Mouse (Mus musculus) ES-Bruce4 (cell line): Measurements from ENCODE around the gene Zfp1. TPM values are rescaled to one million over a fixed set of nuclear protein-coding genes. Genes with fewer than 3 reads are reported as not detected.

ENCODE experiments used
- H3K27ac ChIP-seq: 2 replicates; pipeline ENCODE4 v1.5.1; 2012; ENCODE audit warnings: low read length, inconsistent platforms; ENCODE audit not compliant: insufficient read depth
- H3K27me3 ChIP-seq: 2 replicates; pipeline ENCODE4 v1.6.1; 2012; ENCODE audit warnings: mild to moderate bottlenecking, low read length, inconsistent platforms; ENCODE audit not compliant: control insufficient read depth, poor library complexity, insufficient read depth, severe bottlenecking
- H3K36me3 ChIP-seq: 2 replicates; pipeline ENCODE4 v1.6.1; 2012; ENCODE audit warnings: inconsistent platforms, mild to moderate bottlenecking, low read length, moderate library complexity; ENCODE audit not compliant: control insufficient read depth, poor library complexity, insufficient read depth, severe bottlenecking
- H3K4me1 ChIP-seq: one replicate; pipeline ENCODE4 v1.8.1; 2011; ENCODE audit warnings: low read length; ENCODE audit not compliant: control insufficient read depth, insufficient read depth
- H3K4me3 ChIP-seq: 2 replicates; pipeline ENCODE4 v1.5.1; 2011; ENCODE audit warnings: low read depth, mild to moderate bottlenecking, low read length
- H3K9ac ChIP-seq: 2 replicates; pipeline ENCODE4 v1.6.1; 2012; ENCODE audit warnings: low read depth, mild to moderate bottlenecking, inconsistent platforms; ENCODE audit not compliant: poor library complexity, severe bottlenecking
- H3K9me3 ChIP-seq: replicated peaks from 2 replicates; pipeline ENCODE4 v1.6.1; 2012; ENCODE audit warnings: mild to moderate bottlenecking, low read length, inconsistent platforms; ENCODE audit not compliant: control insufficient read depth, poor library complexity, insufficient read depth, severe bottlenecking
- CTCF ChIP-seq: IDR thresholded peaks from one replicate; pipeline ENCODE4 v1.8.1; 2011; ENCODE audit warnings: low read depth, low read length
- EP300 ChIP-seq: IDR thresholded peaks from 2 replicates; pipeline ENCODE4 v1.6.1; 2011; ENCODE audit warnings: low read depth, low read length; ENCODE audit not compliant: insufficient read depth
- POLR2A ChIP-seq: IDR thresholded peaks from one replicate; pipeline ENCODE4 v1.8.1; 2011; ENCODE audit warnings: low read length; ENCODE audit not compliant: insufficient read depth
- polyA plus RNA-seq: library from polyadenylated mRNA; stranded (reverse); fragments of >200 nt; gene quantifications from 2 replicates; pipeline ENCODE4 v1.2.4, GENCODE M21; 2011; ENCODE audit warnings: low read depth; ENCODE audit not compliant: missing spikeins, insufficient read depth, insufficient read length

Zfp1 gene
- polyA plus RNA-seq, 1 experiment: 22.3 TPM

- Histone ChIP-seq H3K9ac (no peak overlapping the region), H3K4me1 (no peaks in the 10 kb centered on the region), H3K4me3 (no peak overlapping the region), H3K27ac (no peak overlapping the region), H3K27me3 (no peaks in the 10 kb centered on the region), H3K36me3 (peaks cover 37% of the 10 kb centered on the region), H3K9me3 (no peaks in the 10 kb centered on the region)
- TF ChIP-seq CTCF (no peak), EP300 (no peak), POLR2A (no peak)
Measured at GRCm38 (mm10) chr8:111666751-111667150, 23.6 kb downstream of the Zfp1 start.

- H3K27me3 ChIP-seq: no peaks in the 10 kb centered on the region
- H3K9me3 ChIP-seq: no peaks in the 10 kb centered on the region
- H3K9ac ChIP-seq: no peak overlapping the region
- H3K36me3 ChIP-seq: 0 out of 2 replicates have a peak, but pooled peaks cover 4% of the 10 kb centered on the region
- TF ChIP-seq POLR2A (no peak), CTCF (peak; percentile 85), EP300 (no peak)
- no peak overlapping the region for H3K27ac ChIP-seq
- no peaks in the 10 kb centered on the region for H3K4me1 ChIP-seq
- H3K4me3 ChIP-seq: no peak overlapping the region
Measured at GRCm38 (mm10) chr8:111676237-111676636, 33.0 kb downstream of the Zfp1 start.

- Histone ChIP-seq H3K27ac (no peak overlapping the region), H3K4me1 (no peaks in the 10 kb centered on the region), H3K9ac (no peak overlapping the region), H3K27me3 (no peaks in the 10 kb centered on the region), H3K9me3 (no peaks in the 10 kb centered on the region), H3K36me3 (no peaks in the 10 kb centered on the region), H3K4me3 (no peak overlapping the region)
- TF ChIP-seq CTCF: peak; percentile 48
- TF ChIP-seq POLR2A: no peak
Measured at GRCm38 (mm10) chr8:111678111-111678510, 34.9 kb downstream of the Zfp1 start.

- Histone ChIP-seq H3K27ac (no peak overlapping the region), H3K27me3 (no peaks in the 10 kb centered on the region), H3K9me3 (no peaks in the 10 kb centered on the region), H3K4me3 (no peak overlapping the region), H3K9ac (no peak overlapping the region), H3K36me3 (no peaks in the 10 kb centered on the region), H3K4me1 (no peaks in the 10 kb centered on the region)
- no peak for TF ChIP-seq CTCF
- TF ChIP-seq EP300: no peak
- no peak for TF ChIP-seq POLR2A
Measured at GRCm38 (mm10) chr8:111678848-111679247, 35.6 kb downstream of the Zfp1 start.

- Histone ChIP-seq H3K27me3 (no peaks in the 10 kb centered on the region), H3K9ac (peak overlapping the region; percentile 9; the same call in 1 of the 2 replicates), H3K9me3 (no peaks in the 10 kb centered on the region), H3K36me3 (no peaks in the 10 kb centered on the region), H3K4me3 (peak overlapping the region; percentile 49), H3K4me1 (no peaks in the 10 kb centered on the region), H3K27ac (no peak overlapping the region)
- TF ChIP-seq CTCF (peak; percentile 48), POLR2A (no peak)
Measured at GRCm38 (mm10) chr8:111680423-111681028, 37.3 kb downstream of the Zfp1 start.

GRCm38 (mm10) chr8:111681153-111681552 lies 38.0 kb downstream of the Zfp1 start:
- Histone ChIP-seq H3K9me3 (no peaks in the 10 kb centered on the region), H3K27ac (no peak overlapping the region), H3K4me3 (no peak overlapping the region), H3K9ac (no peak overlapping the region), H3K4me1 (no peaks in the 10 kb centered on the region), H3K27me3 (no peaks in the 10 kb centered on the region), H3K36me3 (no peaks in the 10 kb centered on the region)
- TF ChIP-seq EP300 (no peak), CTCF (no peak), POLR2A (no peak)
